Mouse (Mus musculus) embryonic facial prominence, embryonic 14.5 days (tissue): ENCODE results near the gene Atp5f1. TPM values are rescaled to one million over a fixed set of nuclear protein-coding genes. Genes with fewer than 3 reads are reported as not detected.

Experiments
- polyA plus RNA-seq: library from polyadenylated mRNA; unstranded; fragments of >200 nt; fragmentation: Nextera tagmentation; extraction: Ambion mirVana; gene quantifications from 2 replicates; pipeline ENCODE4 v1.2.1, GENCODE M21; 2014

Gene Atp5f1
- polyA plus RNA-seq, 1 experiment from 2014 or later, result 483 TPM

Other genes with a start within 250 kb of the Atp5f1 start
- 85.5 and 92.9 TPM in 2 replicates for gene Rap1a, start 158.8 kb downstream of the Atp5f1 start, polyA plus RNA-seq
- 1.4 and 3.0 TPM in 2 replicates for gene Adora3, start 89.2 kb downstream of the Atp5f1 start, polyA plus RNA-seq
- gene Tmigd3, start 89.2 kb downstream of the Atp5f1 start, polyA plus RNA-seq, result 0.68 and 0.89 TPM in 2 replicates
- 0.47 and 0.70 TPM in 2 replicates for gene I830077J02Rik, start 27.4 kb downstream of the Atp5f1 start, polyA plus RNA-seq
- gene Wdr77, start 730 bp downstream of the Atp5f1 start, polyA plus RNA-seq, result 100 and 117 TPM in 2 replicates
- 0.75 and 1.2 TPM in 2 replicates for gene Ovgp1, start 13.6 kb upstream of the Atp5f1 start, polyA plus RNA-seq
- 5.2 and 13.1 TPM in 2 replicates for gene Pifo, start 54.5 kb upstream of the Atp5f1 start, polyA plus RNA-seq
- gene Chil5, start 72.7 kb upstream of the Atp5f1 start, polyA plus RNA-seq, result not detected in 2 replicates
- 0.17 and 0.19 TPM in 2 replicates for gene Chia1, start 153.1 kb upstream of the Atp5f1 start, polyA plus RNA-seq
- gene Chil3, start 207.5 kb upstream of the Atp5f1 start, polyA plus RNA-seq, result 0.11 and 0.22 TPM in 2 replicates